Mouse (Mus musculus): ENCODE data around the gene Arl8b. TPM values are rescaled to one million over a fixed set of nuclear protein-coding genes. Genes with fewer than 3 reads are reported as not detected.
"Not testable (repeated sequence)": the region's sequence is repeated elsewhere in the genome, so short reads cannot be mapped to it uniquely, and the experiment has no call there.

Arl8b gene
- total RNA-seq, 1 experiment from 2014 or later: 112 TPM

- DNase-seq: no peak
Measured at GRCm38 (mm10) chr6:108833963-108834697, 51.2 kb downstream of the Arl8b start.

- peak; percentile 71 for DNase-seq
Measured at GRCm38 (mm10) chr6:108835765-108836691, 53.1 kb downstream of the Arl8b start.

- DNase-seq: no peak
Measured at GRCm38 (mm10) chr6:108837081-108837480, 54.2 kb downstream of the Arl8b start.

- DNase-seq: no peak
Measured at GRCm38 (mm10) chr6:108837958-108838357, 55.1 kb downstream of the Arl8b start.

GRCm38 (mm10) chr6:108839432-108839831 lies 56.5 kb downstream of the Arl8b start:
- DNase-seq: no peak

- no peak for DNase-seq
Measured at GRCm38 (mm10) chr6:108840861-108841640, 58.2 kb downstream of the Arl8b start.

- peak; percentile 27 for DNase-seq
Measured at GRCm38 (mm10) chr6:108843664-108844063, 60.8 kb downstream of the Arl8b start.

- DNase-seq: no peak
Measured at GRCm38 (mm10) chr6:108844093-108844492, 61.2 kb downstream of the Arl8b start.

GRCm38 (mm10) chr6:108844771-108845170 lies 61.9 kb downstream of the Arl8b start:
- no peak for DNase-seq

GRCm38 (mm10) chr6:108852088-108852670 lies 69.3 kb downstream of the Arl8b start:
- no peak for DNase-seq

GRCm38 (mm10) chr6:108852986-108853385 lies 70.1 kb downstream of the Arl8b start:
- no peak for DNase-seq

- no peak for DNase-seq
Measured at GRCm38 (mm10) chr6:108858583-108858982, 75.7 kb downstream of the Arl8b start.

GRCm38 (mm10) chr6:108861226-108861625 lies 78.3 kb downstream of the Arl8b start:
- DNase-seq: no peak

- DNase-seq: peak; percentile 64
Measured at GRCm38 (mm10) chr6:108862548-108862947, 79.6 kb downstream of the Arl8b start.

GRCm38 (mm10) chr6:108866317-108866716 lies 83.4 kb downstream of the Arl8b start:
- DNase-seq: no peak

GRCm38 (mm10) chr6:108869031-108869430 lies 86.1 kb downstream of the Arl8b start:
- not testable (repeated sequence) for DNase-seq

- no peak for DNase-seq
Measured at GRCm38 (mm10) chr6:108870421-108870820, 87.5 kb downstream of the Arl8b start.

- peak; percentile 33 for DNase-seq
Measured at GRCm38 (mm10) chr6:108871251-108871650, 88.4 kb downstream of the Arl8b start.

All from adrenal gland, postnatal 14 days (tissue).